Mouse (Mus musculus) kidney, adult 2 months (tissue): Measurements from ENCODE around the gene Pramef12. TPM values are rescaled to one million over a fixed set of nuclear protein-coding genes. Genes with fewer than 3 reads are reported as not detected.
"Not testable (repeated sequence)": the region's sequence is repeated elsewhere in the genome, so short reads cannot be mapped to it uniquely, and the experiment has no call there.

Source experiments
- DNase-seq: peaks from one replicate; pipeline ENCODE4 v3.0.0; 2021
- H3K27ac ChIP-seq: fragments of 200-500 bp; 2 replicates; pipeline ENCODE4 v1.5.1; 2012; ENCODE audit warnings: low read depth, low read length, control low read depth, inconsistent platforms; ENCODE audit not compliant: insufficient read depth
- H3K27me3 ChIP-seq: fragments of 200-500 bp; replicated peaks from 2 replicates; pipeline ENCODE4 v1.6.1; 2012; ENCODE audit warnings: mild to moderate bottlenecking, moderate library complexity, low read length, inconsistent platforms; ENCODE audit not compliant: control insufficient read depth, insufficient read depth
- H3K36me3 ChIP-seq: fragments of 200-500 bp; 2 replicates; pipeline ENCODE4 v1.6.1; 2012; ENCODE audit warnings: mild to moderate bottlenecking, moderate library complexity, low read length, inconsistent platforms; ENCODE audit not compliant: control insufficient read depth, insufficient read depth
- H3K4me1 ChIP-seq: fragments of 200-500 bp; 2 replicates; pipeline ENCODE4 v1.6.1; 2011; ENCODE audit warnings: low read length; ENCODE audit not compliant: control insufficient read depth, insufficient read depth
- H3K4me3 ChIP-seq: fragments of 200-500 bp; 2 replicates; pipeline ENCODE4 v1.5.1; 2011; ENCODE audit warnings: mild to moderate bottlenecking, low read depth, low read length, control low read depth; ENCODE audit not compliant: insufficient read depth
- CTCF ChIP-seq: fragments of 200-500 bp; conservative IDR thresholded peaks from 2 replicates; pipeline ENCODE4 v1.5.1; 2011; ENCODE audit warnings: low read depth, mild to moderate bottlenecking, control low read depth, low read length, moderate library complexity, mixed read lengths; ENCODE audit not compliant: insufficient read depth, insufficient read length
- POLR2A ChIP-seq: fragments of 200-500 bp; IDR thresholded peaks from one replicate; pipeline ENCODE4 v1.6.1; 2011; ENCODE audit warnings: low read depth, low read length, control low read depth
- WGBS: fragments of 180-500 bp; shearing (Covaris S2); methylation state at CpG from one replicate; pipeline ENCODE4 v1.1.7; 2018; 5-methylcytosine and 5-hydroxymethylcytosine counted together
- polyA plus RNA-seq: library from polyadenylated mRNA; depleted of rRNA; stranded (reverse); fragments of >200 nt; gene quantifications from 2 replicates; pipeline ENCODE4 v1.2.3, GENCODE M21; 2012; rRNA removed

The Pramef12 gene
- polyA plus RNA-seq, 1 experiment: 0.23 TPM

GRCm38 (mm10) chr4:144396316-144396715 lies 11.9 kb downstream of the Pramef12 start:
- DNase-seq: no peak
- TF ChIP-seq POLR2A: no peak
- no peak for TF ChIP-seq CTCF
- no peak overlapping the region for H3K4me3 ChIP-seq
- no peaks in the 10 kb centered on the region for H3K27me3 ChIP-seq
- no peaks in the 10 kb centered on the region for H3K36me3 ChIP-seq
- H3K27ac ChIP-seq: no peak overlapping the region
- H3K4me1 ChIP-seq: no peaks in the 10 kb centered on the region
- 34% methylated on average over 3 of the region's 3 CpGs for WGBS

GRCm38 (mm10) chr4:144377911-144378310 lies 30.4 kb downstream of the Pramef12 start, which contains the start of gene Pramef20:
Gene Pramef20 (minus strand): TSS chr4:144377933.
- no peak for TF ChIP-seq POLR2A
- TF ChIP-seq CTCF: no peak
- Histone ChIP-seq H3K4me3 (no peak within 1 kb of the TSS), H3K27me3 (no peaks in the 10 kb centered on the region), H3K4me1 (no peaks in the 10 kb centered on the region), H3K36me3 (no peaks in the 10 kb centered on the region), H3K27ac (no peak within 1 kb of the TSS)
- 39% methylated on average over 2 of the region's 2 CpGs for WGBS
- DNase-seq: no peak

- not testable (repeated sequence) for H3K4me1 ChIP-seq, H3K4me3 ChIP-seq, H3K36me3 ChIP-seq, H3K27me3 ChIP-seq, H3K27ac ChIP-seq, DNase-seq
- WGBS: 93% methylated on average over 3 of the region's 3 CpGs
Measured at GRCm38 (mm10) chr4:144357642-144358041, 50.6 kb downstream of the Pramef12 start, which contains the start of gene Gm13119. Gene Gm13119 (plus strand): TSS chr4:144357942.

Other genes with a start within 250 kb of the Pramef12 start
- not detected in 2 replicates for gene Oog3, start 245.8 kb downstream of the Pramef12 start, polyA plus RNA-seq
- gene Oog2, start 217.7 kb downstream of the Pramef12 start, polyA plus RNA-seq: not detected in 2 replicates
- not detected in 2 replicates for gene C87977, start 195.1 kb downstream of the Pramef12 start, polyA plus RNA-seq
- gene Pramel5, start 128.0 kb downstream of the Pramef12 start, polyA plus RNA-seq: not detected in 2 replicates
- not detected in 2 replicates for gene Gm13128, start 78.2 kb downstream of the Pramef12 start, polyA plus RNA-seq
- gene Gm13119, start 50.5 kb downstream of the Pramef12 start, polyA plus RNA-seq: not detected in 2 replicates
- not detected in 2 replicates for gene Pramef20, start 30.5 kb downstream of the Pramef12 start, polyA plus RNA-seq
- not detected in 2 replicates for gene 1700012P22Rik, start 30.3 kb upstream of the Pramef12 start, polyA plus RNA-seq
- gene Gm9944, start 44.9 kb upstream of the Pramef12 start, polyA plus RNA-seq: not detected in 2 replicates
- gene Aadacl3, start 55.3 kb upstream of the Pramef12 start, polyA plus RNA-seq: not detected in 2 replicates
- gene 9430007A20Rik, start 111.4 kb upstream of the Pramef12 start, polyA plus RNA-seq: not detected in 2 replicates
- gene Gm13124, start 156.7 kb upstream of the Pramef12 start, polyA plus RNA-seq: not detected in 2 replicates
- gene Aadacl4, start 205.2 kb upstream of the Pramef12 start, polyA plus RNA-seq: not detected in 2 replicates